Mouse (Mus musculus) lung, postnatal 14 days (tissue): ENCODE measurements around the gene Mylk4.

Experiments
- DNase-seq: peaks from one replicate; pipeline ENCODE4 v3.0.0; 2021

Mylk4 gene

DNA sequence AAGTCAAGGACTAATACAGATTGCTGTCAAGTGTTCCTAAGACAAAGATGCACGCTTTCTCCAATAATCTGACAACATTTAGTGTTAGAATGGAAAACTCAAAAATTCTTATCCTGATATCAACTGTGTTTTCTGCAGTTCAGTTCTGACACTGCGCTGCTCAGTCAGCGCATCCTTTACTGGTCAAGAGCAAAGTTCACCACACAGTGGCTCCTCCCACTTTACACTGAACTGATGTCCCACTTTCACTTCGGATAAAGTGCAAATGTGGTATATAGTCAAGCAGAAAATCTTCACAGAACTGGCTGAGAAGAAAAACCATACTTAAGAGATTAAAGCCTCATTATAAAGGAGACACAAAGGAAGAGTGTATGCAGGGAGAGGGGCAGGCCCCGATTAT lies 11.4 kb upstream of the Mylk4 start:
- no peak for DNase-seq

DNA sequence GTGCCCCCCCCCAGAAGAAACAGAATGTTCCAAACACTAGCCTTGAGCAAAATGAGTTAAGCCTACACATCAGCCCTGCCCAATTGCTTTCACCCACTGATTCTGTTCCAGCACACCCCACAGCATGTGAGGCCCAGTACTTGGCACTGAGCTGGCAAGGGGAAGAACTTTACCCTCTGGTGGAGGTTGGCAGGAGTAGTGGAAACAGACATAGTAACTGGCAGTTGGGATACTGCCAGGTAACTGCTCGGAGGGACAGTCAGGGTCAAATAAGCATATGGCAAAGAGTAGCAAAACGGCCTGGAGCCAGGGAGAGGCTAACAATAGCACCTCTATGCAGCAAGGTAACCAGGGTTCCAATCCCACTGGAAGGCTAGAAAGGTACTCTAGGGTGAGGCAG lies 10.9 kb upstream of the Mylk4 start:
- no peak for DNase-seq

DNA sequence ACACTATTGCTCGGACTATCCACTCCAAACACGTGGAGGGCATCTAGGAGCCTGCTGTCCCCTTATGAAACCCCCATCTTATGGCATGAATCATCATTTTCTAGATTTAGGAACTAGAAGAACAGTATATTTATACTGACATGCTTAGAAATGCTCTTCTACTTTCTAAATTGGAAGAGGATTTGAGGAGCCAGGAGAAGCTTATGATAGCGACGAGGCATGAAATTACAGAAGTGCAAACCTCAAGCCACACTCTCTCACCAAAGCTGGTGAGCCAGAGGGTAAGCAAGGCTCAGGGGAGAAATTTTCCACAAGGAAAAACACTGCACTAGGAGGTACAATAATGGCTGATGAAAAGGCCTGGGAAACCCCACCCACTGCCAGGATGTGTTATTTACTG lies 6.0 kb upstream of the Mylk4 start:
- DNase-seq: no peak

DNA sequence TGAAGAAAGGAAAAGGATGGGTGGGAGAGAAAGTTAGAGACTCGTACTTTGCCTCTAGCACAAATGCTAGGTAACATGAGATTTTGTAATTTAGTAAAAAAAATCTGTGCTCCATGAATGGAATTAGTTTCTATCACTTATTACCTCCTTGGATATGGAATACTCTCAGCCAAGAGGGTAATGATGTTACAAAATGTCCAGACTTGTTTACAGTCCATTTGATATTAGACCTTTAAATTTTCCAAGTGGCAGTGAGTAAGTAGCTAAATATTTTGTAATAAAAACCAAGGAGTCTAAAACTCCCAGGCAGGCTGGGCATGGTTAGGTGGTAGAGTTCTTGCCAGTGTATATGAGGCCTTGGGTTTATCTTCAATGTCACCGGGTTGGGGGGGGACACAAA lies 3.8 kb upstream of the Mylk4 start:
- no peak for DNase-seq

DNA sequence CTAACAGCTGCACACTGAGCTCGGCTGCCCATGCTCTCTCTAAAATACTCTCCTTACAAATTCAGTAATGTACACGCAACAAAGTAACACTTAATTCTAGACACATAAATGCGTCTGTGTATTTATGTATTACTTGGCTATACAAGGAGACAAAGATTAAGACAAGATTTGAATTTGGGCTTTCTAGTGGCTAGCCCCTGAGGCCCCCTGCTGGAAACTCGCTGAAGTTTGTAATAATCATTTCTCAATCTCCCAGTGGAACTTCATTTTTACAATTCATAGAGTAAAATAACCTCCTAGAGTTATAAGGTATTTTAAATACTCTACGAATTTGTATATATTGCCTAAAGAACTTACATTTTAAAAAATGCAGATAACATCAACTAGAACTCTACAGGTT lies 699 bp downstream of the Mylk4 start:
- peak; percentile 21 for DNase-seq

DNA sequence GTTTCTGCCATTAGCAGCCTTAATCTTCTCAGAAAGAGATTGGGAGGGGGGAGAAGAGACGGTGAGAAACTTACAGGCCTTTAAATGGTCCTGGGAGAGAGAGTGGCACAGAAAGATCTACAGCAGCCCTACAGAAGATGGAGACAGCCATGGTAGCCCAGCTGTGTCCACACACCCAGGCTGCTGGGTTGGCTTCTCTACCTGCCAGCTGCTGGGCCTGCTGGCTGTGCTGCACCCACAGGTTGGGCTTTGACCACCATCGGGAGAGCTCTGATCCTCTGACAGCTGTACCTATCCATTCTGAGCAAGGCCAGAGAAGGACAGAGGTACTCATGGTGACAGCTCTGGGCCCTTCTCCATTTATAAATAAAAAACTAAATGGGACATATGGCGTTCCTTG lies 4.9 kb downstream of the Mylk4 start:
- no peak for DNase-seq

DNA sequence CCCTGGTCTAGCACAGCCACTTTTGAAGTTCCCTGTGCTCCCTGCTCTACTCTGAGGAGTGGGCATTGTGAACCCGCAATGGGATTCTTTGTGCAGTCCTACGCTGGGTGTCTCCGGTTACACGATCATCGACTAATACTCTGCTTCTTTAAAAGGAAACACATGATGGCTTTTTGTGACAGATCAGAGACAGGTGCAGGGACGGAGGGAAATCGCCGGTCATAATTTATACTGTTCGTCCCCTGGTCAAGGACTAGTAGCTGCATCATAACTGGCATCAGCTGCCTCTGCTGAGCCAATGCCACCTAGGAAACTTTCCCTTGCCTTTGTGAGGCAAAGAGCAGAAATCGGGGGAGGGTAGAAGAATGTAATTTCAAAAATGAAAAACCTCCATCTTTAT lies 7.4 kb downstream of the Mylk4 start:
- DNase-seq: no peak

DNA sequence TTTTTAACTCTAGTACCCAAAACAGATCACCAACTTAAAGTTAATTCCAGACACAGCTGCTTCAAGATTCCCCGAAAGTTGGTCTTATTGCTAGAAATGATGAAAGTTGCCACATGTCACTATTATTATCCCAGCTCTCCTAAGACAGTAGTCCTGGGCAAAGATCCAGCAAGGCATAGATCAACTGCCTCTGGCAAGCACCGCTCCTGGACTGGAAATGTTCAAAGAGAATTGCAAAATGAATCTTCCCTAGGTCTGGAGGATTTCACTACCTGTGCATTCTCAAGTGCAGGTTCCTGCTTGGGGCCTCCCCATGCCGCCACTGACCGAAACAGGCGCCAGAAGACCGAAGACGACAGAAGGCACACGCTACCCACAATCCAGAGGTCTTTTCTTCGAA lies 7.9 kb downstream of the Mylk4 start:
- DNase-seq: no peak

DNA sequence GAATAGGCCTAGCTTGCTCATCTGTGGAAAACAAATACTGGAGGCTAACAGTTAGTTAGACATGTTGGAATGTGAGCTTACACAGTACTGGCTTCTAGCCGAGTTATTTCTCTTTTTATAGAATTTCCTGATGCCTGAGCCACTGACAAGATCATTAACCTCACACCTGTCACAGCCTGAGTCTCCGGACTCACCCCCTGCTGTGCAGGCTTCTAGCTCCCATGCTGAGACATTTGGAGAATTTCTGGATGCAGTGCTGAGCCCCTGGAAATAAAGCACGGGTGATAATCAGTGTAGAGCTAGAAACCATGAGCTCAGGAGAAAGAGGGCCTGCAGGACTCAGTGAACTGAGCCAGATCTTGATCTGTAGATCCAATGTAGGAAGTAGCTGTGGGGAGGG lies 13.8 kb downstream of the Mylk4 start:
- no peak for DNase-seq

DNA sequence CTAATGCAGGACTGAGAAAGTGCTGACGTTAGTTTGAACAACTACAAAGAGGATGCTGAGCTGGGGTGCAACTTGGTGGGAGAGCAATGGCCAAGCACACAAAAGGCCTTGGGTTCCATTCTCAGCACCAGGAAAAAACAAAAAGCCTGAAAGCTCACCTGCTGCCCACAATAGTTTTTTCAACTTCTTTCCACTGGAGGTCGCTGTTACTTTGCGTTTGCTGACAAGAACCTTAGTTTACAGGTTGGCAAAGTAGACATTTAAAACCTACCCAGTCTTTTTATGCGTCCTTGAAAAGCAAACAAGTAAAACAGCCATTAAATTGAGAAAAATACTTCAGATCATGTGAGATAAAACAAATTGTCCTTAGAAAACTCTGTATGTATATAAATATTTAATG lies 15.7 kb downstream of the Mylk4 start:
- DNase-seq: peak; percentile 54

DNA sequence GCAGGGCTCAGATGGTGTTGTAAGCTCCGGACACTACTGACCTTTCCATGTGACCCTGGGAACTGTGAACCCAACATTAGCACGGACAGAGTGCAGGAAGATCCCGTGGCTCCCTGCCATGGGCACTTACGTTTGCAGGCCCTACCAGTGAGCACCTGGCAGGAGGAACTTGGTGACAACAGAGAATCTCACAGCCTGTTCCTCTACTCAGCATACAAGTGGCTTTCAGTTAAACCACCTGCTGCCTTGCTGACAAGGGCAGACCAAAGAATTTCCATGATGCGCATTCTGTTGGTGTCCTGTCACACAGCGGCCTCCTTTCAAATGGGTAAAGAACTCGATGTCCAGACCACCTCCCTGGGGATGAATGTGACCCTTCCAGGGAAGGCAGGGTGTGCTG lies 19.3 kb downstream of the Mylk4 start:
- DNase-seq: peak; percentile 12

DNA sequence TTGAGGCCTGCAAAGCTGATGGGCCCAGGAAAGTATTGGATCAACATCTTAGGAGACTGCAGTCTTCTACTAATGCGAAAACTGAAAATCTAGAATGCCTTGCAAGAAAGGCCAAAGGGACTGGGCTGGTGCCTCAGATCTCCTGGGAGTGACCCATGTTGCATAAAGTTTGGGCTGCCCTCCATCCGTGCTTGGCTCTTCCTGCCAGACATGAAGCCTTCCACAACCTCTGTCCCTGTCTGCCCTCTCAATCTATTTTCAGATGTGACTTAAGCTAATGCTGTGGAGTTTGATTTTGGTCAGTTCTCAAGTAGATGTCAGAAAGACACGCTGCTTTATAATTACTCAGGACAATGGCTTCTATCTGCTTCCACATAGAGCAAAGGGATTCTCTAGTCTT lies 20.6 kb downstream of the Mylk4 start:
- peak; percentile 39 for DNase-seq

DNA sequence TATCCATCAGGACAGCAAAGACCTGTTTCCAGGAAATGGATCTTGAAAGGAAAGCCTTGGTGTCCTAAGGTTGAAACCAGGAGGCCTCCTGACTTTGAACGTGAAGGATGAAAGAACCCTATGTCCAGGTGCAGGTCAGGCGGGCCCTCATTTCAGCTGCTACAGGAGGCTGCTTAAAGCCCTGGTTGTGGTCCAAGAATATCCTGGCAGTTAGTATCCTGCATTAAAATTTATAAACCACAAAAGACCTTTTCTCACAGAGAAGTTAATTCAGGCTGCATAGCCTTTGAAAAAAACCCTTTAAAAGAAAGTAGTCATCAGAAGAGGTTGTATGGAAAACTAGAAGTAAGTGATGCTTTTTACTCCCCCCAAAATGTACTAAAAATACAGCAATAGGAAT lies 23.0 kb downstream of the Mylk4 start:
- DNase-seq: no peak

DNA sequence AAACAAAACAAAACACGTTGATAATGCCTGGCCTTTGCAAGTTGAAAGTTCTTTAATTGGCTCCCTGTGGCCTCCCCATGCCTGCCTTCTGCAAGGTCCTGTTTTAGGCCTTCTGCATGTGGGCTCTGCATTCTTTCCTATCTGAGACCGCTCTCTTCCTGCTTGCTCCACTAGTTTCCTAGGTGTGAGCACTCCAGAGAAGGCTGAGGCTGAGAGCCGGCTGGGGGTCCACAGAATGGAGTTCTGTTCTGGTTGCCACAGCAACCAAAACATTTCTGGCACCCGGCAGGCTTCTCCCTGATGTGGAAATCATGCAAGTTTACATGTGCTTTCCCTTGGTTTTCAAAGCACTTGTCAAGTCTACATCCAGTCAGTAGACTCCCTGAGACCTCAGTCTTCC lies 24.7 kb downstream of the Mylk4 start:
- no peak for DNase-seq

DNA sequence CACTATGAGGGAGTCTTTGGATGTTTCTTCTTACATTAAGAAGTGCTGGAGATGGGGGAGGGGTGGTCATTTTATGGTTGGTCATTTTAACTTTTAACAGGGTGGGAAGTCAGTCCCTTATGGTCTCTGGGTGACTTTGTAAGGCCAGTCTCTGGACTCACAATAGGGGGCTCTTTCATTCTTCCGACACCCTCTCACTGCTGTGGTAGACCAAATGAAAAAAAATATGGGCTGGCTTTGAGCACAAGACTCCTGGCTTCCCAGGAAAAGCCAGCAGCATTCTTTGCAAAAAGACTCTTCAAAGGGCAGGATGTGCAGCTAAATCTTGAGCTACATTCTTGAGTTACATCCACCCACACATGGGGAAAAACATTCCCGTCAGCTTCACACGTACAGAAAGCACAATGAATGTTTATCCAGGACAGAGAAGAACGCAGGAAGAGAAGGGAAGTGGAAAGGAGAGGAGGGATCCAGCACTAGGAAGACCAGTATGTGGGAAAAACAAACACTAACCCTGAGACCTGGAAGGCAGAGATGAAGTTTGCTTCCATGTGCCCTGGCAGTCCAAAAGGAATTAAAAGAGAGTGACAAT lies 31.6 kb downstream of the Mylk4 start:
- no peak for DNase-seq

DNA sequence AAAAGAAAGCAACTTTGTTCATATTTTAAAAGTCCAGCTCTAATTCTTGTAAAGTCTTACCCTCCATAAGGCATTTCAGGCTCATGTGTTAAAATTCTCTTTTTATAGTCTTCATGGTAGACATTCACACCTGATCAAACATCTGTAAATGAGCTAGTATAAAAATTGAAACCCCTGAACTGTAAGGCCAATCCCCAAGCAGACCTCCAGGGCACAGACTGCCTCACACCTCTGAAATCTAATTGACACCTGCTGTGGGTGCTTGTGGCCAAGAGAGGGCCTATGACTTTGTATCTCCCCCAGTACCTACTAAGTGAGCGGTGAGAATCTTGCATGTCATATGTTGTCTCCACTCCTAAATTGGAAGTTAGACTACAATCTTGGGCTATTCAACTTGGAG lies 33.2 kb downstream of the Mylk4 start:
- no peak for DNase-seq

DNA sequence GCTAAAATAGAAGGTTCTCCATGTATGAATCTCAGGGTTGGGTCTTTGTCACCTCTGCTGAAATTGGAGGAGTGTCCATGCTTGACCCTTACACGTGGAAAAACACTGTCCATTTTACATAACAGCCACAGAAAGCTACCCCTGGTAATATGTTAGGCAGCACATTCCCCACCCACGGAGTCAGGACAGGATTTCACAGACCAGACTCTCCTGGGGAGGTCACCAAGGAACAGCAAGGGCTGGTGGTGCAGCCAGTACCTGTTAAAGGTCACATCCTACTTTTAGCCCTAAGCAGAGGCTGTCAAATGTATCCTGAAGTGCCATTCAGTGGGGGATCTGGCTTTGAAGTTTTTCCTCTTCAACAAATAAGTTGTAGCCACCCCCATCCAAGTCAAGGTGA lies 35.3 kb downstream of the Mylk4 start:
- no peak for DNase-seq

DNA sequence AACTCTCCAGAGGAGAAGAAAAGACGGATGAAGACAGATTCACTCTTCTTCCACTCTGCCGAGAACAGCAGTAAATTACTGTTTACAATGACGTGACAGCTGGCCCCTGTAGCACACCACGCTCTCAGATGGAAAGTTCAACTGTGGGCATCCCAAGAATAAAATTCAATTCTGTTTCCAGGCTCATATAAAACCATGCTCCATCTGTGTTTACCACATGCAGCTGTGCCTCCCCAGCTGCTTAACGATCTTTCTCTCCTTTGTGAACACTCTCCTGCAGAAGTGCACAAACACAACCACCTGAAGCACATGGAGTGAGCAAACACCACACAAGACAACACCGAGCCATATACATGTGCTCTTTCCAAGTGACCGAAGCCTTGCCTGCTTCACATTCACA lies 42.6 kb downstream of the Mylk4 start:
- DNase-seq: no peak

DNA sequence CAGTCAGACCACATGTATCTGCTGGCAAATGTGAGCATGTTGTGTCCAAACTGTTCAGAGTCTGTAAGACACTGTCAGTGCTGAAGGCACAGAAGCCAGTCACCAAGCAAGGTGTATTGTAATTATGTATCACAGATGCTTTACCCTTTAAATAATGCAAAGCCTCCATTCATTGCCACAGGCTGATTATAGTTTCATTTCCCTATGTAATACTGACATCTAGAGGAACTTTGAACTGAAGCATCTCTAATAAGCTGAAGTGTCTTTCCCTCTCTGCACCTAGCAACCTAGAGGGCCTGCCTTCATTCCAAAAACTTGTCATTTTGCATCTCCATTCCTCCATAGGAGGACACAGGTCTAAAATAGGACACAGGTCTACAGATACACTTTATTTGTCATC lies 52.5 kb downstream of the Mylk4 start:
- no peak for DNase-seq

DNA sequence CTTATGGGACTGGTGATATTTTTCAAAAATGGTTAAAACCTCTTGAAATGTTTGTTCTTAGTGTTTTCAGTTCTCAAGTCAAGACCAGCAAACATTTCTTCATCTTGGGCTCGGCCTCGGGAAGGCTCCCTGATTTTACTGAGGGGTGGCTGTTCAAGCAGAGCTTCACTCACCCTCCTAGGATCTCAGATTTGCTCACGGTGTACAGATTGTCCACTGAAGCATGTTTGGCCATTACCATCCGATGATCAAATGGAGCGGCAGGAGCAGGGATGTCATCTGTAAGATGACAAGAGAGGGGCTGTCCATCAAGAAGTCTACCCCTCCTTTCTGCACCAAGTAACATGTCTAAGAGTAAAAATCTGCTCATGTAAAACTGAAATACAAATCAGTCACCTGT lies 59.1 kb downstream of the Mylk4 start:
- no peak for DNase-seq

DNA sequence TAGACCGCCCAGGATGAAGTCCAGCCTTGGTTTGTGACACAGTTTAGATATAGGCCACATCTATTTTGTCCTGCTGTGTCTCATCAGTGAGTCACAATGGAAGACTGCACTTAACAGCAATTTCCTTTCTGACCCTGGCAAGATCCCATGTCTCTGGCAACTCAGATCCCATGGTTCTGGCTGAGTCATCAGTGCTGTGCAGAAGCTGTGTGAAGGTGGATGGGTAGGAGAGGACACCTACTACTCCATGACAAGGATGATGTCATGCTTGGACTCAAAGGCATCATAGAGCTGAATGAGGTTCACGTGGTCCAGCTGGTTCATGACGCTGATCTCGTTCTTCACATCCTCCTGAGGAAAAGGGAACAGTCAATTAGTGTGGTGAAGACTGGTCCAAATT lies 62.0 kb downstream of the Mylk4 start:
- DNase-seq: no peak

DNA sequence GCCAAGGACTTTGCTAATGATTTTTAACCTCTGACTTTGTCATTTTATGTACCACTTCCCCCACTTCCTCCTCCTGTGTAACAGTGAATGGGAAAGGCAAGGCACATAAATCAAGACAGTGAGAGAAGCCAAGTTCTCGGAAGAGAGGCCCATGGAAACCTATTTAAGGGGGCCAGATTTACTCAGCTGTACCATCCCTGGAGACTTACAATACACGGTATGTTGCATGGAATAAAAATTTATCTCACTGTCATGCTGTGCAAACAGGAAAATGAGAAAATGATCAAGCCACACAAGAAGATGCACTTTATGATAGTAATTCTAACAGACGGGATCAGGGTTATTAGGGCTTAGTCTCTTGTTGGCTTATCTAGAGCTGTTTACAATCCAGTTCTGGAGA lies 64.5 kb downstream of the Mylk4 start:
- DNase-seq: no peak

DNA sequence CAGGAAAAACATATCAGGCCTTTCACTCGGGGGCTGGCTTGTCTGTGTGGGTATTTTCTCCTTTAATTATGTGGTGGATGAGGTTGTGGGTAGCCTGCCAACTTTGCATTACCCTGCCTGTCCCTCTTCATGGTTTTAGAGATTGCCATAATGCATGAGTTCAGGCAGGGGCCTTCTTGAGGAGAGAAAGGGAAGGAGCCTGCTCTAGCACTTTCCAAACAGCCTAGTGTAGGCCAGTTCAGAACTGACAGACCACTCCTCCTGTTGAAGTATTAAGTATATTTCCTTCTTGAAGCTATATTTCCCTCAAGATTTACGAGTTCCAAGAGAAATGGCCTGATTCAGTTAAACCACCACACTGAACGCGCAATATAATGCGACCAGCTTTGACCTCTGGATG lies 66.0 kb downstream of the Mylk4 start:
- DNase-seq: no peak

DNA sequence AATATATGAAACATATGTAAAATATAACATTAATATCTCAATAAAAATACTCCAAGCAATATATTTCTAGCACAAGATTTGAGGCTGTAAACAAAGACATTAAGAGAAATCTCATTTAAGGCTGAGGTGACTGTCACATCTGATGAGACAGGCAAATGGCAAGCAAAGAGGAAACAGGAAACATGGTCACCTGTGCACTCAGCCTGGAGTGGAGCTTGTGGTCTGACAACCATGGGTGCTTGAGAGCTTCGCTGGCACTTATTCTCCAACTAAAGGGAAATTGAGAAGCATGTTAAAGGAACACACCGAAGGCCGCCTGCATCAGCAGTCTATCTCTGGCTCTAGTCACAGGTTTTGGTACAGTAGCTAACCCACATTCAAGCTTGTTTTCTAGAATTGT lies 71.2 kb downstream of the Mylk4 start:
- DNase-seq: no peak

DNA sequence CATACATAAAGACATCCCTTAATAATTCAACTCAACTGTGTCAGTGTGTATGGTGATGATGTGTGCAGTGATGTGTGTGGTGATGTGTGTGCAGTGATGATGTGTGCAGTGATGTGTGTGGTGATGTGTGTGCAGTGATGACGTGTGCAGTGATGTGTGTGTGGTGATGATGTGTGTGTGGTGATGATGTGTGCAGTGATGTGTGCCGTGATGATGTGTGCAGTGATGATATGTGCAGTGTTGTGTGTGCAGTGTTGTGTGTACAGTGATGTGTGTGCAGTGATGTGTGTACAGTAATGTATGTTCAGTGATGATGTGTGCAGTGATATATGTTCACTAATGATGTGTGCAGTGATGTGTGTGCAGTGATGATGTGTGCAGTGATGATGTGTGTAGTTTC lies 75.9 kb downstream of the Mylk4 start:
- no peak for DNase-seq

DNA sequence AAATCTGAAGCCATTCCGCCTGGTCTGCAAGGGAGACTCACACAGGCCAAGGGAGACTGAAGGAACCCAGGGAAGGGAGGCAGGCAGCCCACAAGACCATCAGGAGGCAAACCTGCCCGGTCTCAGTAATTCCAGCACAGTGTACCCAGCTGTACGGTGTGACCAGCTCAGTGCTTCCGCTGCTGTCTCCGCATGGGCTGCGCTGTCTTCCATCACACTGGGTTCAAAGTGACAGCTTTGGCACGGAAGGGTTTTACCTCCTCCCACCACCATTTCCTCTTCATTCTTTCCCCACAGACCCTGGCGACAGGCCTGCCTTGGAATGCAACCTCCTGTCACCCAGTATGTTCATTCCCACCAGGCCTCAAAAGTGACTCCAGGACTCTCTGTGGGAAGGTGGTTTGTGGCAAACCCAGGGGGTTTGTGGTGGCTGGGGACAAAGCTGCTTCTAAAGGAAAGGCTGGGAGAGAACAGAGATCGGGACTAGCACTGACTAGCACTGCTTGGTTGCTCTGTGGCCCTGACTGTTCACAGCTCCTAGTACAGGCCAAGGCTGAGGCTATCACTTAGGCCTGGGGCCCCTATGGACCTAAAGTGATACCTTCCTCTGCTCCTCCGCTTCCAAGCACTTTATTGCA lies 77.0 kb downstream of the Mylk4 start:
- DNase-seq: peak; percentile 34
